Mouse (Mus musculus) spleen, postnatal 10 days (tissue): ENCODE results near the gene Acot1.
"Not testable (repeated sequence)": the region's sequence is repeated elsewhere in the genome, so short reads cannot be mapped to it uniquely, and the experiment has no call there.

Experiments
- DNase-seq, 2 experiments: peaks; one replicate each; pipeline ENCODE4 v3.0.0; 2021 to 2022; ENCODE audit warnings: low spot score in 2 of 2

The Acot1 gene

GRCm38 (mm10) chr12:84009171-84009965, at the start of gene Acot1:
Gene Acot1, plus strand, starts transcription at chr12:84009490.
- peak in 1 of 2 experiments; percentile 54 for DNase-seq

DNA sequence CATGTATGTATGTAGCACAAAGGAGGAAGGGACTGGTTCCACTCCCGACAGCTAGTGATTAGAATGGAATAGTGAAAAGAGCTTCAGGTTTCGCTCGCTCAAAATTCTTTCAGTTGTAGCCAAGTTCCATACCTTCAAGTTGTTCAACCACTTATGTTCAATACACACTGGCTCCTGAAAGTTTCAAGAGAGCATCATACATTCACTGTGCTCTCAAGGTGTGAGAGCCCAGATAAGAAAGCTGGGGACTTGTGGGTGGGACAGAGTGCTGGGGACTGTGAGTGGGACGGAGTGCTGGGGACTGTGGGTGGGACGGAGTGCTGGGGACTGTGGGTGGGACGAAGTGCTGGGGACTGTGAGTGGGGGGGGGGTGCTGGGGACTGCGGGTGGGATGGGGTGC, 44.1 kb upstream of the Acot1 start:
- DNase-seq, result no peak

DNA sequence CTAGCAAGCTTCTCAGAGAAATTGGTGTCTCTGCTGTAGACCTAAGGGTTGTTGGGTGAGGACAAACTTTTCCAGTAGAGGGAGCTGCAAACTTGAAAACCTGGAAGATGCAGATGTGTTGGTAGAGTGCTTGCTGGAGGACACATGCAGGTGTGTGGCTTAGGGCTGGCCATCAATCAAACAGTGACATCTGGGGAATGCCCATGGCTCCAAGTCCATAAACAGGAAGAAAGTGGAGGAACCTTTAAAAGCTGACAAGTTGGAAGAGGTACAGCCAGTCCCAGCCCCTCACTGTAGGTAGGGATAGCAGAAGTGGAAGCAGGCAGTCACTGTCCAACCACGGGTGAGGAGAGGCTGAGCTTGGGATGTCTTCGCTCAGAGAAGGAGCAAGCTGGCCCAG, 37.2 kb upstream of the Acot1 start:
- peak in 1 of 2 experiments; percentile 27 for DNase-seq

DNA sequence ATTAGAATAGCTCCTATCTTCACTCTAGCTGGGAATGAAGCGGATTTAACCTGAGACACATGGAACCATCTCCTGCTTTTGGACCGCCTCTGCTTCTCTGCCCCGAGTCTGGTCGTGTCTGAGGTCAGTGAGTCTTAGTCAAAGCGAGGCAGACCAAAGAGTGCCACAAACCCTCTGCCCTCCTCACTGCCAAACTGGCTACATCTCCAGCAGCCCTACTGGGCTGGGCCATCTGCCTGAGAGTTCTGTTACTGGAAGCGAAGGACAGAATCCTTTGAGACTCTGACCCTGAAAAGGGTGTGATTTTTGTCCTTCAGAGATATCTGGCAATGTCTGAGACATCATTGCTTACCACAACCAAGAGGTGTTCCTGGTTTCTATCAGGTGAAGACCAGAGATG, 30.4 kb upstream of the Acot1 start:
- DNase-seq, result no peak

- DNase-seq, result no peak
These were observed 27.7 kb upstream of the Acot1 start for GRCm38 (mm10) chr12:83981615-83982014.

GRCm38 (mm10) chr12:83984752-83985151, 24.5 kb upstream of the Acot1 start, which contains the start of gene Heatr4:
Gene Heatr4, minus strand, starts transcription at chr12:83984852.
- no peak for DNase-seq

DNA sequence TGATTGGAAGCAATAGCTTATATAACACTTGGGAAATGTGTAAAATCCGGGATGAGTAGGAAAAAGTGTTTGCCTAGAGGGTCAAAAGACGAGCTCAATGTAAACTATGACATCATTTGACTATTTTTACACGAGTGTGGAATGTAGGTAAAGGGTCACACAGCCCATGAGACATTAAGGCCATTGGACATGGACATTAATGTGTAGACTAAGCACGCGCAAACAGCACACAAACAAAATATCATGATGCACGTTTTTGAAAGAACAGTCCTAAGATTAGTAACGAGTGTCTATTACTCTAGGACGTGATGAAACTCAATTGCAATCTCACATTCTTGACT, 22.1 kb upstream of the Acot1 start:
- DNase-seq, result no peak

GRCm38 (mm10) chr12:83987583-83988441, 21.5 kb upstream of the Acot1 start, which contains the start of gene Acot2:
Gene Acot2, plus strand, starts transcription at chr12:83987861.
- peak; percentile 66 to 77 for DNase-seq

GRCm38 (mm10) chr12:83988483-83988882, 20.8 kb upstream of the Acot1 start:
- DNase-seq, result no peak

DNA sequence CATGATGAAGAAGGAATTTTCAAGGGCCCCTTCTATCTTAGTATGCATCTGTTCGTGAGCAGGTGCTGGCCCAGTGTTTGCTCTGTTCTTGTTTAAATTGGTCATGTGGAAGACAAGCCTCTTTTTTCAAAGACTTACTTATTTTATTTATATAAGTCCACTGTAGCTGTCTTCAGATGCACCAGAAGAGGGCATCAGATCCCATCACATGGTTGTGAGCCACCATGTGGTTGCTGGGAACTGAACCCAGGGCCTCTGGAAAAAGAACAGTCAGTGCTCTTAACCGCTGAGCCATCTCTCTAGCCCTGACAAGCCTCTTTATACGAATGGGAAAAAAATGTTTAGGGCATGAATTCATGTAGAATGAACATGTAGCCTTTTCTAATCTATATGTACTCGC, 19.9 kb upstream of the Acot1 start:
- DNase-seq, result no peak

DNA sequence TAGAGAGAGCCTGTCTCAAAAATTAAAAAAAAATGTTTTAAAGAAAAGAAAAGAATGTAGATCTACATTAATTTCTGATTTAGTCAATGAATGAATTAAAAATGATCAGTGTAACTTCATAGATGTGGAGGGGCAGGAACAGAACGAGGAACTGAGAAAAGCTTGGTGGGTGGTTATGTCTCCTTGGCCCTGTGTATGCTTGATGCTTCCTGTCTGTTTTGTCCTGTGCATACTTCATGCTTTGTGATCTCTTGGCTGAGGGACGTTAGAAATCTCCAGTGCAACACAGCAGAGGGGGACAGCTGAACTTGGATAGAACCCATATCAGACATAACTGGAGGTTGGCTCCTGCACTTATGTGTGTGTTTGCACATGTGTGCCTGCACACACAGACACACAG, 12.1 kb upstream of the Acot1 start:
- no peak for DNase-seq

GRCm38 (mm10) chr12:83998341-83999107, 10.8 kb upstream of the Acot1 start:
- DNase-seq, result no peak

DNA sequence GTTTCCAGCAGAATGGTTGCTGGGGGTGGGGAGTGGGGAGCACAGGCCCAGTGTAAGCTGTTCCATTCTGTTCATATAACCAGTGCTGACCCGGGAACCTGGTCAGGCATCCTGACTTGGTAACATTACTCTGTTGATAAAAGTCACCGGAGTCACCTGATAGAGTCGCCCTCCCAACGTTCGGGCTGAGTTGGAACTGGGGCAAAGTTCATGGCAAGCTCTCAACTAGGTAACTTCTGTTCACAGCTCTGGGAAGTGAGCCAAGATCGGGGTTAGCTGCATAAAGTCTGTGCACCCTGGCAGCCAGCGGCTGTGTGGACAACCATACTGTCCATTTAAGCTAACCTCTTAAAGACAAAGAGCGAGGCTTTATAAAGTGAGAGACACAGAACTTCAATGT, 10.1 kb upstream of the Acot1 start:
- not testable (repeated sequence) for DNase-seq

DNA sequence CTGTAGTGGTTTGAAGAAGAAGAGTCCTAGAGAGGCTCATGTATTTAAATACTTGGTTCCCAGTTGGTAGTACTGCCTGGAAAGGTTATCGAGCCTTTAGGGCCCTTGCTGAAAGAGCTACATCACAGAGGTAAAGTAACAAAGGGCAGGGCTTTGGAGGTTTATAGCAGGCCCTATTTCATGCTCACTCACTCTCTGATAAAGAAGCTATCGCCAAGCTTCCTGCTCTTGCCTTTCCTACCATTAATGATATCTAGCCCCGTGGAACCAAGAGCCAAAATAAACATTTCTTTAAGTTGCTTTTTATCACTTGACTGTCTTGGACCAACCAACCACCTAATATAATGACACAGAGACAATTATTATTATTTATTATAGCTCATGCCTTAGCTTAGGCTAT, 8.9 kb upstream of the Acot1 start:
- DNase-seq, result no peak

DNA sequence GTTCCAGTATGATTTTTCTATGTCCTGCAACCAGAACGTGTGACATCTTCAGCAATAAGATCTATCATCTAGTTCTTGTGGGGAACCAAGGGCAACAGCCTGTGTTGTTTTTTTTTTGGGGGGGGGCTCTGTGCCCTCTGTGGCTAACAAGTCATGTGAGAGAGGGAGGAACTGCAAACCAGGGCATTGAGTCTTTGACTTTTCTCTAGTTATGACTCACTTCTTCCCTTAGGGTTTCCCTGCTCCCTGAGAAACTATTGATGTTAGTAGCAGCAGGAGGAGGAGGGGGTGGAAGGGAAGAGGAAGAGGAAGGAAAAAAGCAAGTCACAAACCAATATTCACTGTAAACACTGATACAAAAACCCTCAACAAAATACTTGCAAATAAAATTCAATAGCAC, 5.4 kb upstream of the Acot1 start:
- DNase-seq, result no peak

DNA sequence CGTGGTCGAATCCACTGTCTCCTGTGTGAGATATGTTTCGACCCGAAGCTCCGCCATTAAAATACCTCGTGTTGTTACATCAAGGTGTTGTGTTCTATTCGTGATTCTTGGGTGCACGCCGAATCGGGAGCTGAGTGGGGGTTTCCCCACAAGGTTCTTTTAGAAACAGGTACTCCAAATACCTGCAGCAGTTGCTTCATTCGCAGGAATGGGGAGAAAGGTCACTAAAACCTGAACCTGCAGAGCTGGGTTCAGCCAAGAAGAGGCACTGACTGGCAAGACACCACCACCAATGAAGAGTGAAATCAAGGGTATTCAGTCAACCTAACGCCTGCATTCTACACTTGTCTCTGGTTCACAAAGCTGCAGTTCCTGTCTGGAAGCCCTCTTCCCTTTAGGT, 1.0 kb upstream of the Acot1 start:
- DNase-seq, result no peak

DNA sequence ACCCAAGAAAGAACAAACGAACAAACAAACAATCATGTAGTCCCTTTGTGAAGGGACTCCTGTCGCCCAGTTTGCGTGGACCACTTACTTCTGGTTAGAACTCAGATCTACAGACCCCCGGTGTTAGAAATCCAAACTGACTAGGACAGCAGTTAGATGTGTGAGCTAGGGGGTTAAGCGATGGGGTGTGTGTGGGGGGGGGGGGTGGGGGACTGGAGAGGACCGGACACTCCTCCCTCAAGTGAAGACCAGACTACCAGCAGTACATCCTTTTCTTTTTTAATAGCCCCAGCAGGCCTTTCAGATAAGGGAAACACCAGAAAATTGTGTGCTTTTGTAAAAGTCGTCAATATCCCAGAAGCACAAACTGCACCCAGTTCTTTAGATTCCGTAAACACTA, 561 bp upstream of the Acot1 start:
- DNase-seq, result no peak

- no peak for DNase-seq
These were observed 911 bp downstream of the Acot1 start for GRCm38 (mm10) chr12:84010201-84010600.

- peak in 1 of 2 experiments; percentile 25 for DNase-seq
These were observed 2.2 kb downstream of the Acot1 start for GRCm38 (mm10) chr12:84011251-84012040.

DNA sequence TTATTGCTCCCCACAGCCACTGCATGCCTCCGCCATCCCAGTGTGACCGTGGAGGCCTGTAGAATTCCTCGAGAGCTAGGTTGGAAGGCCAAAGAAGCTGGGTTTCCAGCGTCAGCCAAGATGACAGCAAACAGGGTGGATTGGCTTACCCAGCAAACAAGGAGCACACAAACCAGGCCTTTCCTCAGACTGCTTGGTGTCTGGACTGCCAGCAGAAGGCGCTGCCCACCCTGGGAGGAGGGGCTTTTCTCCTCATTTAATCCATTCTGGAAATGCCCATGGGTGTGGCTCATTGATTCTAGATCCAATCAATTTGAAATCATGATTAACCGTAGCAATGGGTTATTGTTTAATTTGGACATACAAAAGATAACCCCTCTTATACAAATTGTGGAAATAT, 3.8 kb downstream of the Acot1 start:
- no peak for DNase-seq

DNA sequence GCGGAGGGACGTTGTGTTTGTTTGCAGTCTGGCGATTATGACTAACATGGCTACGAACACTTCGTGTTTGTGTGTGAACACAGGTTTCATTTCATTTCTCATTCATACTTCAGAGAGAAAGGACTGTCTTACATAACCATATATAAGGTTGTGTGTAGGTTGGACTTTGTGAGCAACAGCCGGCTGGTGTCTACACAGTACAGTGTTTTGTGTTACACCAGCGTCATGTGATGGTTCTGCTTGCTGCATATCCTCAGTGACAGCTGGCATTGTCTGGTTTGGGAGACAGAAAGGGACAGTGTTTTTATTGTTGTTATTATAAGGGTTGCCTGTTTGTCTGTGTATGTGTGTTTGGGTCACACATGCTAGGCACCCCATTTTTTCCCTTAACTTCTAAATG, 4.4 kb downstream of the Acot1 start:
- no peak for DNase-seq
